Mouse (Mus musculus): ENCODE measurements around the gene Gzmd. TPM values are rescaled to one million over a fixed set of nuclear protein-coding genes. Genes with fewer than 3 reads are reported as not detected.
"Not testable (repeated sequence)": the region's sequence is repeated elsewhere in the genome, so short reads cannot be mapped to it uniquely, and the experiment has no call there.

Gene Gzmd
- polyA plus RNA-seq, 1 experiment from 2014 or later, result not detected

- not testable (repeated sequence) for H3K9me3 ChIP-seq; ATAC-seq (ENCODE audit: insufficient number of reproducible peaks, low FRiP score, low TSS enrichment, low read depth); H3K4me1 ChIP-seq; H3K27me3 ChIP-seq; H3K27ac ChIP-seq; H3K36me3 ChIP-seq; H3K9ac ChIP-seq; H3K4me2 ChIP-seq; H3K4me3 ChIP-seq
- 92% methylated on average over 33 of the region's 33 CpGs for WGBS
Measured at GRCm38 (mm10) chr14:56115531-56116310, 16.7 kb downstream of the Gzmd start.

- no peak overlapping the region for H3K4me3 ChIP-seq
- no peak overlapping the region for H3K27ac ChIP-seq
- H3K27me3 ChIP-seq, result no peaks in the 10 kb centered on the region
- 73% methylated on average over 13 of the region's 13 CpGs for WGBS
- H3K4me2 ChIP-seq, result no peak overlapping the region
- no peaks in the 10 kb centered on the region for H3K9me3 ChIP-seq
- no peaks in the 10 kb centered on the region for H3K36me3 ChIP-seq
- H3K4me1 ChIP-seq, result no peaks in the 10 kb centered on the region
- no peak for ATAC-seq (ENCODE audit: insufficient number of reproducible peaks, low FRiP score, low TSS enrichment, low read depth)
- no peak overlapping the region for H3K9ac ChIP-seq
Measured at GRCm38 (mm10) chr14:56105447-56106180, 26.8 kb downstream of the Gzmd start.

DNA sequence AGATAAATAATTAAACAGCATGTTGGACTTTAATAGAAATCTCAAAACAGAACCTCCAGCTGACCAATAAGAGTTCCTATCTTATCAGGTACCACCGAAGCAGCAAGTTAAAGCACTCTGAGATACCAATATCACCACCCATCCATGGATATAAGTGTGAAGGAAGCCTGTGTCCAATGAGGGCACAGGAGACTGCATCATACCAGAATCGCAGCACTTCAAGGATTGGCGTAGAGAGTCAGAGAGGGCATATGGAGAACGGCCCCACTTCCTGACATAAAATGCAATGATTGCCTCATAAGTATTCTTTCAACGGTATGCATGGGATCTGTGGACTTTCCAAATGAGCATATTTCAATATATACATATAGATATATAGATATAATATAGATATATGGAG, 27.4 kb downstream of the Gzmd start:
- Histone ChIP-seq H3K4me1 (no peaks in the 10 kb centered on the region), H3K9me3 (no peaks in the 10 kb centered on the region), H3K36me3 (no peaks in the 10 kb centered on the region), H3K4me3 (no peak overlapping the region), H3K4me2 (no peak overlapping the region), H3K27me3 (no peaks in the 10 kb centered on the region), H3K9ac (no peak overlapping the region), H3K27ac (no peak overlapping the region)
- no peak for ATAC-seq (ENCODE audit: insufficient number of reproducible peaks, low FRiP score, low TSS enrichment, low read depth)
- 83% methylated on average over 5 of the region's 5 CpGs for WGBS

GRCm38 (mm10) chr14:56103452-56103851, 29.0 kb downstream of the Gzmd start:
- no peak overlapping the region for H3K4me2 ChIP-seq
- no peak overlapping the region for H3K27ac ChIP-seq
- H3K4me1 ChIP-seq, result no peaks in the 10 kb centered on the region
- no peak overlapping the region for H3K4me3 ChIP-seq
- H3K9ac ChIP-seq, result no peak overlapping the region
- 75% methylated on average over 3 of the region's 3 CpGs for WGBS
- no peaks in the 10 kb centered on the region for H3K36me3 ChIP-seq
- H3K9me3 ChIP-seq, result no peaks in the 10 kb centered on the region
- no peak for ATAC-seq (ENCODE audit: insufficient number of reproducible peaks, low FRiP score, low TSS enrichment, low read depth)
- no peaks in the 10 kb centered on the region for H3K27me3 ChIP-seq

GRCm38 (mm10) chr14:56102386-56102785, 30.0 kb downstream of the Gzmd start, which contains the start of gene Ctsg:
TSS of gene Ctsg (minus strand) at chr14:56102574.
- 71% methylated on average over 10 of the region's 10 CpGs for WGBS

GRCm38 (mm10) chr14:56098940-56099339, 33.5 kb downstream of the Gzmd start:
- no peaks in the 10 kb centered on the region for H3K27me3 ChIP-seq
- no peak overlapping the region for H3K9ac ChIP-seq
- no peaks in the 10 kb centered on the region for H3K9me3 ChIP-seq
- H3K4me1 ChIP-seq, result no peaks in the 10 kb centered on the region
- 81% methylated on average over 4 of the region's 4 CpGs for WGBS
- H3K27ac ChIP-seq, result no peak overlapping the region
- no peak overlapping the region for H3K4me2 ChIP-seq
- ATAC-seq (ENCODE audit: insufficient number of reproducible peaks, low FRiP score, low TSS enrichment, low read depth), result no peak
- H3K36me3 ChIP-seq, result no peaks in the 10 kb centered on the region
- no peak overlapping the region for H3K4me3 ChIP-seq

More at GRCm38 (mm10) chr14:56102386-56102785, 30.0 kb downstream of the Gzmd start, which contains the start of gene Ctsg:
- no peak within 1 kb of the TSS for H3K27ac ChIP-seq
- no peaks in the 10 kb centered on the region for H3K36me3 ChIP-seq
- H3K4me2 ChIP-seq, result no peak within 1 kb of the TSS
- no peaks in the 10 kb centered on the region for H3K4me1 ChIP-seq
- H3K9ac ChIP-seq, result no peak within 1 kb of the TSS
- no peaks in the 10 kb centered on the region for H3K27me3 ChIP-seq
- H3K4me3 ChIP-seq, result no peak within 1 kb of the TSS
- ATAC-seq (ENCODE audit: insufficient number of reproducible peaks, low FRiP score, low TSS enrichment, low read depth), result no peak
- no peaks in the 10 kb centered on the region for H3K9me3 ChIP-seq

- WGBS, result 74% methylated on average over 1 of the region's 1 CpGs
- Histone ChIP-seq H3K4me1 (no peaks in the 10 kb centered on the region), H3K9me3 (no peaks in the 10 kb centered on the region), H3K4me3 (no peak overlapping the region), H3K9ac (no peak overlapping the region), H3K27me3 (no peaks in the 10 kb centered on the region), H3K27ac (no peak overlapping the region), H3K4me2 (no peak overlapping the region), H3K36me3 (no peaks in the 10 kb centered on the region)
- no peak for ATAC-seq (ENCODE audit: insufficient number of reproducible peaks, low FRiP score, low TSS enrichment, low read depth)
Measured at GRCm38 (mm10) chr14:56097597-56097996, 34.8 kb downstream of the Gzmd start.

DNA sequence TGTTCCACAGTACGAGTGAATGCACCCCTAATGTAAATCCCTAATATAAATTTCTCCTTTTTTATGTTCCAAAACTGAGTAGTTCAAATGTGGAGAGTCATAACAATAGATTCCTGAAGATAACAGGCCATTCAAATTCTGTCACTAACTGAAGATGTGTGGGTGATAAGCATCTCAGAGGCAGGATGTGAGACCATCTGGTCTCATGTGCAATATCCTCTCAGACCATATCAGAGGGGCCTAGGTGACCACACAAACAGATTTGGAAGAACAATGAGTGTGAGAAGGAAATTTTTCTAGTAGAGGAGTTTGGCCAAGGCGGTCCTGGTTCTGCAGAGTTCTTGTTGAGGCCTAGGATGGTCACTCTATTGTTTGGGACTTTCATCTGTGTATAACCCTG, 39.1 kb downstream of the Gzmd start:
- Histone ChIP-seq H3K9me3 (no peaks in the 10 kb centered on the region), H3K4me3 (no peak overlapping the region), H3K4me2 (no peak overlapping the region), H3K4me1 (no peaks in the 10 kb centered on the region), H3K27me3 (no peaks in the 10 kb centered on the region), H3K9ac (no peak overlapping the region), H3K27ac (no peak overlapping the region), H3K36me3 (no peaks in the 10 kb centered on the region)
- ATAC-seq (ENCODE audit: insufficient number of reproducible peaks, low FRiP score, low TSS enrichment, low read depth), result no peak
- 72% methylated on average over 2 of the region's 2 CpGs for WGBS

- Histone ChIP-seq H3K27me3 (no peaks in the 10 kb centered on the region), H3K4me2 (no peak overlapping the region), H3K4me3 (no peak overlapping the region), H3K27ac (no peak overlapping the region), H3K4me1 (no peaks in the 10 kb centered on the region), H3K9me3 (no peaks in the 10 kb centered on the region), H3K36me3 (no peaks in the 10 kb centered on the region), H3K9ac (no peak overlapping the region)
- no peak for ATAC-seq (ENCODE audit: insufficient number of reproducible peaks, low FRiP score, low TSS enrichment, low read depth)
- 65% methylated on average over 3 of the region's 3 CpGs for WGBS
Measured at GRCm38 (mm10) chr14:56086711-56087110, 45.7 kb downstream of the Gzmd start.

DNA sequence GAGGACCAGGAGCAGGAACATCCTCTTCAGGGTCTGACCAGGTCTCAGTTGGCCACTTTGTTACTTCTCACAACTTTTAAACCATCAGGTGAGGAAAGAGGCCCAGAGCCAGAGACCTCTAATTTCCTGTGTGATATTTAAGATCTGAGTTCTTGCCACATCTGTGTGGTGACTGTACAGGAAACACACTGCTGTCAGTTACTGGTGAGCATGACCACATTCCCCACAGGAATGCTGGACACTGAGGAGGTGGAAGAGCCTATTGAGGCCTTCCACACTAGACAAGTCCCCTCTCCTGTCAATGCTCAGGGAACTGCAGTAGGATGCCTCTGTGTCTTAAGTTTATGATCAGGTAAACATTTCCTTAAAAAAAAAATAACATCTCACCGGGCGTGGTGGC, 47.2 kb downstream of the Gzmd start, which contains the start of gene Mcpt8:
Gene Mcpt8, minus strand, starts transcription at position 107 of the 400 bp plus-strand sequence.
- Histone ChIP-seq H3K4me2 (no peak within 1 kb of the TSS), H3K9me3 (no peaks in the 10 kb centered on the region), H3K4me1 (no peaks in the 10 kb centered on the region), H3K9ac (no peak within 1 kb of the TSS), H3K27me3 (no peaks in the 10 kb centered on the region), H3K36me3 (no peaks in the 10 kb centered on the region), H3K4me3 (no peak within 1 kb of the TSS), H3K27ac (no peak within 1 kb of the TSS)
- ATAC-seq (ENCODE audit: insufficient number of reproducible peaks, low FRiP score, low TSS enrichment, low read depth), result no peak
- 88% methylated on average over 2 of the region's 2 CpGs for WGBS

DNA sequence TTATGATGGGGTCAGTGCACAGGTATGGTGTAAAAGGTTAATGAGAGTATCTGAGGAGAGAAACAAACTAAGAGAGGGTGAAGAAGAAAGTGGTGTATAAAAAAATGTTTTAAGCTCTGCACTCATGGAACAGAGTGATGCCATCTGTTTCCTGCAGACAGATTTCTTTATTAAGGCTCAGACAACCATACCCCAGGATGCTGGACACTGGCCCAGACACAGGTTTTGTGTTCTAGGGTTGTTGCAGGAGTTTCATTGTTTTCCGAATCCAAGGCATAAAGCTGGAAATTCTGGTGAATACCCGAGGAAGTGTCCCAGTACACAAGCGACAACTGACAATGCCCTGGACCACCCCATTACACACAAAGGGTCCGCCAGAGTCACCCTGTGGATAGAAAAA, 50.4 kb downstream of the Gzmd start:
- WGBS, result 84% methylated on average over 4 of the region's 4 CpGs
- Histone ChIP-seq H3K36me3 (no peaks in the 10 kb centered on the region), H3K9me3 (no peaks in the 10 kb centered on the region), H3K27ac (no peak overlapping the region), H3K4me2 (no peak overlapping the region), H3K27me3 (no peaks in the 10 kb centered on the region), H3K4me3 (no peak overlapping the region), H3K9ac (no peak overlapping the region), H3K4me1 (no peaks in the 10 kb centered on the region)
- no peak for ATAC-seq (ENCODE audit: insufficient number of reproducible peaks, low FRiP score, low TSS enrichment, low read depth)
